Mouse (Mus musculus) forelimb bud, embryonic 11.5 days (tissue): ENCODE data around the gene Stk10.

ENCODE experiments used
- DNase-seq: peaks from one replicate; pipeline ENCODE4 v3.0.0-alpha.2; 2012; ENCODE audit warnings: low read depth, low spot score

The Stk10 gene

GRCm38 (mm10) chr11:32629713-32630211, 96.7 kb downstream of the Stk10 start:
- no peak for DNase-seq

- no peak for DNase-seq
Measured at GRCm38 (mm10) chr11:32632671-32633070, 99.6 kb downstream of the Stk10 start.

- no peak for DNase-seq
Measured at GRCm38 (mm10) chr11:32633542-32633941, 100.4 kb downstream of the Stk10 start.

- no peak for DNase-seq
Measured at GRCm38 (mm10) chr11:32634143-32634542, 101.0 kb downstream of the Stk10 start.

GRCm38 (mm10) chr11:32634842-32635241, 101.7 kb downstream of the Stk10 start:
- no peak for DNase-seq

GRCm38 (mm10) chr11:32636275-32636674, 103.2 kb downstream of the Stk10 start:
- DNase-seq: no peak

GRCm38 (mm10) chr11:32638521-32639255, 105.6 kb downstream of the Stk10 start:
- DNase-seq: no peak

GRCm38 (mm10) chr11:32640617-32641016, 107.5 kb downstream of the Stk10 start:
- no peak for DNase-seq

- peak; percentile 98 for DNase-seq
Measured at GRCm38 (mm10) chr11:32642249-32642876, 109.3 kb downstream of the Stk10 start, which contains the start of gene Fbxw11. Gene Fbxw11 (plus strand): TSS chr11:32642724.

- no peak for DNase-seq
Measured at GRCm38 (mm10) chr11:32642899-32643886, 110.1 kb downstream of the Stk10 start.

GRCm38 (mm10) chr11:32644010-32644409, 110.9 kb downstream of the Stk10 start:
- DNase-seq: no peak

GRCm38 (mm10) chr11:32647265-32647664, 114.2 kb downstream of the Stk10 start:
- DNase-seq: no peak

GRCm38 (mm10) chr11:32650236-32650749, 117.2 kb downstream of the Stk10 start:
- DNase-seq: no peak

GRCm38 (mm10) chr11:32650893-32651590, 117.9 kb downstream of the Stk10 start:
- DNase-seq: no peak

- DNase-seq: no peak
Measured at GRCm38 (mm10) chr11:32651723-32652122, 118.6 kb downstream of the Stk10 start.

- DNase-seq: no peak
Measured at GRCm38 (mm10) chr11:32662082-32662656, 129.1 kb downstream of the Stk10 start.

GRCm38 (mm10) chr11:32665639-32666038, 132.5 kb downstream of the Stk10 start:
- DNase-seq: no peak

GRCm38 (mm10) chr11:32666983-32667382, 133.9 kb downstream of the Stk10 start:
- DNase-seq: no peak

GRCm38 (mm10) chr11:32671480-32671879, 138.4 kb downstream of the Stk10 start:
- DNase-seq: no peak
